Mouse (Mus musculus) stomach, embryonic 15.5 days (tissue): Measurements from ENCODE around the gene Shb. TPM values are rescaled to one million over a fixed set of nuclear protein-coding genes. Genes with fewer than 3 reads are reported as not detected.

Source experiments
- ATAC-seq: fragments of 200-750 bp; cut with Nextera tagmentation; 2 replicates; pipeline ENCODE4 v1.8.0; 2017; ENCODE audit warnings: low read depth, moderate number of reproducible peaks, moderate TSS enrichment; ENCODE audit not compliant: insufficient read depth, low FRiP score
- H3K27ac ChIP-seq: fragments of 300-500 bp; sonication (generic); 2 replicates; pipeline ENCODE4 v1.5.1; 2015; ENCODE audit warnings: mild to moderate bottlenecking, inconsistent platforms
- H3K27me3 ChIP-seq: fragments of 300-500 bp; sonication (generic); replicated peaks from 2 replicates; pipeline ENCODE4 v1.6.1; 2015; ENCODE audit warnings: inconsistent platforms
- H3K36me3 ChIP-seq: fragments of 300-500 bp; sonication (generic); 2 replicates; pipeline ENCODE4 v1.6.1; 2015; ENCODE audit warnings: inconsistent platforms
- H3K4me1 ChIP-seq: fragments of 300-500 bp; sonication (generic); 2 replicates; pipeline ENCODE4 v1.6.1; 2015; ENCODE audit warnings: inconsistent platforms
- H3K4me2 ChIP-seq: fragments of 300-500 bp; sonication (generic); 2 replicates; pipeline ENCODE4 v1.6.1; 2015; ENCODE audit warnings: mild to moderate bottlenecking, inconsistent platforms
- H3K4me3 ChIP-seq: fragments of 300-500 bp; sonication (generic); replicated peaks from 2 replicates; pipeline ENCODE4 v1.5.1; 2015; ENCODE audit warnings: inconsistent platforms
- H3K9ac ChIP-seq: fragments of 300-500 bp; sonication (generic); 2 replicates; pipeline ENCODE4 v1.6.1; 2015; ENCODE audit warnings: inconsistent platforms
- H3K9me3 ChIP-seq: fragments of 300-500 bp; sonication (generic); 2 replicates; pipeline ENCODE4 v1.6.1; 2016; ENCODE audit warnings: inconsistent platforms
- WGBS: fragments of 180-500 bp; shearing (Covaris S2); methylation state at CpG from one replicate; pipeline ENCODE4 v1.1.7; 2015; 5-methylcytosine and 5-hydroxymethylcytosine counted together
- polyA plus RNA-seq: library from polyadenylated mRNA; unstranded; fragments of >200 nt; fragmentation: Nextera tagmentation; extraction: Ambion mirVana; gene quantifications from 2 replicates; pipeline ENCODE4 v1.2.1, GENCODE M21; 2015

The Shb gene
- polyA plus RNA-seq = 5.4 and 5.8 TPM in 2 replicates

GRCm38 (mm10) chr4:45532375-45532774 lies at the start of gene Shb:
Gene Shb, minus strand, starts transcription at chr4:45532470.
- Histone ChIP-seq H3K9ac (no peak within 1 kb of the TSS), H3K36me3 (no peaks in the 10 kb centered on the region)

GRCm38 (mm10) chr4:45581095-45581494 lies 48.8 kb upstream of the Shb start:
- no peak overlapping the region for H3K27ac ChIP-seq
- 84% methylated on average over 6 of the region's 6 CpGs for WGBS
- no peaks in the 10 kb centered on the region for H3K27me3 ChIP-seq
- no peak overlapping the region for H3K9ac ChIP-seq
- H3K4me1 ChIP-seq = 0 out of 2 replicates have a peak, but pooled peaks cover 6% of the 10 kb centered on the region
- no peak overlapping the region for H3K4me3 ChIP-seq
- H3K9me3 ChIP-seq = no peaks in the 10 kb centered on the region
- ATAC-seq = no peak
- no peaks in the 10 kb centered on the region for H3K36me3 ChIP-seq
- no peak overlapping the region for H3K4me2 ChIP-seq

More at GRCm38 (mm10) chr4:45532375-45532774, at the start of gene Shb:
- Histone ChIP-seq H3K9me3 (no peaks in the 10 kb centered on the region), H3K27me3 (no peaks in the 10 kb centered on the region), H3K4me3 (peak within 1 kb of the TSS; percentile 75), H3K4me2 (peak within 1 kb of the TSS; percentile 99), H3K4me1 (peaks cover 38% of the 10 kb centered on the region), H3K27ac (peak within 1 kb of the TSS; percentile 99)
- 4% methylated on average over 7 of the region's 7 CpGs for WGBS
- ATAC-seq = peak; percentile 27; the same call in 1 of the 2 replicates

GRCm38 (mm10) chr4:45578554-45579370 lies 46.5 kb upstream of the Shb start:
- Histone ChIP-seq H3K9ac (no peak overlapping the region), H3K27me3 (no peaks in the 10 kb centered on the region), H3K9me3 (no peaks in the 10 kb centered on the region), H3K4me1 (0 out of 2 replicates have a peak, but pooled peaks cover 8% of the 10 kb centered on the region), H3K36me3 (no peaks in the 10 kb centered on the region), H3K4me3 (no peak overlapping the region), H3K4me2 (no peak overlapping the region), H3K27ac (no peak overlapping the region)
- WGBS = 24% methylated on average over 22 of the region's 22 CpGs
- peak; percentile 21; the same call in 1 of the 2 replicates for ATAC-seq

- 44% methylated on average over 8 of the region's 8 CpGs for WGBS
- Histone ChIP-seq H3K36me3 (no peaks in the 10 kb centered on the region), H3K27me3 (no peaks in the 10 kb centered on the region), H3K27ac (no peak overlapping the region), H3K4me3 (no peak overlapping the region), H3K9ac (no peak overlapping the region), H3K9me3 (no peaks in the 10 kb centered on the region), H3K4me1 (0 out of 2 replicates have a peak, but pooled peaks cover 8% of the 10 kb centered on the region), H3K4me2 (no peak overlapping the region)
- ATAC-seq = no peak
Measured at GRCm38 (mm10) chr4:45577631-45578030, 45.4 kb upstream of the Shb start.

- peak; percentile 35; the same call in 1 of the 2 replicates for ATAC-seq
- no peak overlapping the region for H3K9ac ChIP-seq
- 52% methylated on average over 15 of the region's 15 CpGs for WGBS
- 0 out of 2 replicates have a peak overlapping the region, but pooled peaks have one; percentile 7 for H3K27ac ChIP-seq
- no peaks in the 10 kb centered on the region for H3K9me3 ChIP-seq
- H3K4me3 ChIP-seq = no peak overlapping the region
- H3K27me3 ChIP-seq = no peaks in the 10 kb centered on the region
- H3K4me1 ChIP-seq = 0 out of 2 replicates have a peak, but pooled peaks cover 8% of the 10 kb centered on the region
- H3K36me3 ChIP-seq = no peaks in the 10 kb centered on the region
- H3K4me2 ChIP-seq = no peak overlapping the region
Measured at GRCm38 (mm10) chr4:45574614-45575169, 42.4 kb upstream of the Shb start.

- H3K36me3 ChIP-seq = no peaks in the 10 kb centered on the region
- no peak overlapping the region for H3K4me2 ChIP-seq
- H3K9ac ChIP-seq = no peak overlapping the region
- 58% methylated on average over 5 of the region's 5 CpGs for WGBS
- no peaks in the 10 kb centered on the region for H3K4me1 ChIP-seq
- no peak for ATAC-seq
- no peak overlapping the region for H3K4me3 ChIP-seq
- no peak overlapping the region for H3K27ac ChIP-seq
- H3K9me3 ChIP-seq = no peaks in the 10 kb centered on the region
- H3K27me3 ChIP-seq = no peaks in the 10 kb centered on the region
Measured at GRCm38 (mm10) chr4:45569521-45569920, 37.3 kb upstream of the Shb start.

- Histone ChIP-seq H3K27ac (no peak overlapping the region), H3K4me2 (no peak overlapping the region), H3K36me3 (no peaks in the 10 kb centered on the region), H3K4me1 (no peaks in the 10 kb centered on the region), H3K4me3 (no peak overlapping the region), H3K9ac (no peak overlapping the region), H3K27me3 (no peaks in the 10 kb centered on the region; the same call in 1 of the 2 replicates), H3K9me3 (no peaks in the 10 kb centered on the region)
- no peak for ATAC-seq
- 89% methylated on average over 5 of the region's 5 CpGs for WGBS
Measured at GRCm38 (mm10) chr4:45558211-45558610, 25.9 kb upstream of the Shb start.

GRCm38 (mm10) chr4:45552571-45552970 lies 20.3 kb upstream of the Shb start:
- no peaks in the 10 kb centered on the region for H3K27me3 ChIP-seq
- H3K9ac ChIP-seq = no peak overlapping the region
- H3K4me3 ChIP-seq = no peak overlapping the region
- 44% methylated on average over 4 of the region's 4 CpGs for WGBS
- H3K4me2 ChIP-seq = no peak overlapping the region
- no peaks in the 10 kb centered on the region for H3K36me3 ChIP-seq
- no peak overlapping the region for H3K27ac ChIP-seq
- H3K9me3 ChIP-seq = no peaks in the 10 kb centered on the region
- no peak for ATAC-seq
- H3K4me1 ChIP-seq = no peaks in the 10 kb centered on the region

GRCm38 (mm10) chr4:45550970-45551369 lies 18.7 kb upstream of the Shb start:
- H3K36me3 ChIP-seq = no peaks in the 10 kb centered on the region
- no peaks in the 10 kb centered on the region for H3K4me1 ChIP-seq
- no peaks in the 10 kb centered on the region for H3K9me3 ChIP-seq
- 78% methylated on average over 2 of the region's 2 CpGs for WGBS
- no peak overlapping the region for H3K4me3 ChIP-seq
- no peak for ATAC-seq
- no peak overlapping the region for H3K4me2 ChIP-seq
- no peak overlapping the region for H3K9ac ChIP-seq
- H3K27ac ChIP-seq = no peak overlapping the region
- no peaks in the 10 kb centered on the region for H3K27me3 ChIP-seq

- WGBS = 65% methylated on average over 5 of the region's 5 CpGs
- Histone ChIP-seq H3K36me3 (no peaks in the 10 kb centered on the region), H3K4me1 (no peaks in the 10 kb centered on the region), H3K4me2 (no peak overlapping the region), H3K9me3 (no peaks in the 10 kb centered on the region), H3K9ac (no peak overlapping the region), H3K27me3 (no peaks in the 10 kb centered on the region), H3K4me3 (no peak overlapping the region), H3K27ac (no peak overlapping the region)
- no peak for ATAC-seq
Measured at GRCm38 (mm10) chr4:45549514-45549913, 17.2 kb upstream of the Shb start.

GRCm38 (mm10) chr4:45545851-45546250 lies 13.6 kb upstream of the Shb start:
- Histone ChIP-seq H3K9ac (no peak overlapping the region), H3K4me2 (no peak overlapping the region), H3K9me3 (no peaks in the 10 kb centered on the region), H3K4me3 (no peak overlapping the region), H3K36me3 (no peaks in the 10 kb centered on the region), H3K27me3 (no peaks in the 10 kb centered on the region), H3K4me1 (no peaks in the 10 kb centered on the region), H3K27ac (no peak overlapping the region)
- no peak for ATAC-seq
- 55% methylated on average over 8 of the region's 8 CpGs for WGBS

GRCm38 (mm10) chr4:45543481-45544051 lies 11.3 kb upstream of the Shb start:
- Histone ChIP-seq H3K27me3 (no peaks in the 10 kb centered on the region), H3K9ac (no peak overlapping the region), H3K4me1 (no peaks in the 10 kb centered on the region), H3K9me3 (no peaks in the 10 kb centered on the region), H3K4me2 (no peak overlapping the region), H3K27ac (no peak overlapping the region), H3K36me3 (no peaks in the 10 kb centered on the region), H3K4me3 (no peak overlapping the region)
- no peak for ATAC-seq
- WGBS = 89% methylated on average over 3 of the region's 3 CpGs
